Mouse (Mus musculus) testis, adult 2 months (tissue): ENCODE results near the gene Actr1a.

ENCODE experiments used
- CTCF ChIP-seq: fragments of 200-500 bp; IDR thresholded peaks from 2 replicates; pipeline ENCODE4 v1.5.1; 2012; ENCODE audit warnings: low read depth, mild to moderate bottlenecking, inconsistent platforms, low read length, moderate library complexity; ENCODE audit not compliant: control insufficient read depth, insufficient read depth, insufficient replicate concordance
- POLR2A ChIP-seq: fragments of 200-500 bp; IDR thresholded peaks from 2 replicates; pipeline ENCODE4 v1.6.1; 2012; ENCODE audit warnings: low read depth, mild to moderate bottlenecking, inconsistent platforms, low read length, moderate library complexity; ENCODE audit not compliant: control insufficient read depth

DNA sequence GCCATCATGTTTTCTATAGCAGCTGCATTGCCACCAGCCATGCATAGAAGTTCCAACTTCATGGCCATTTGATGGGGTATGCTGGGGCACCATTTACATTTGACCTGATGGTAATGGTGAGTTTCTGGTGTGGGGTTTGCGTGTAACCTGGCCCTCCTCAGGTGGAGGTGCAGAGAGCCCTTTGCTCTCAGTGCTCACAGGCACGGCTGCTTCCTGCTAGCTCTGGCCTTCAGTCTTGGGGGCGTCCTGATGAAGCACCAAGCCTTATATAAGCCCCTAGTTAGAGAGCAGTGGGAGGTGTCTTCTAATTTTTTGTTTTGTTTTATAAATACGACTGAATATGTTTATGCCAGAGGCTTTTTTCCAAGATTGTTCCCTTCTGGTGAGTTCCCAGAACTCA, 22.5 kb upstream of the Actr1a start:
- TF ChIP-seq CTCF: no peak
- no peak for TF ChIP-seq POLR2A
